Mouse (Mus musculus): ENCODE results near the gene Plbd1. TPM values are rescaled to one million over a fixed set of nuclear protein-coding genes. Genes with fewer than 3 reads are reported as not detected.

The Plbd1 gene
- polyA plus RNA-seq, 1 experiment from 2014 or later = 2.9 TPM

- Histone ChIP-seq H3K27me3 (ENCODE audit: control insufficient read depth, insufficient read depth, low read length) (peaks cover 28% of the 10 kb centered on the region), H3K36me3 (replicated peaks; ENCODE audit: control insufficient read depth, insufficient read depth) (no peaks in the 10 kb centered on the region), H3K4me2 (replicated peaks) (no peak overlapping the region), H3K9ac (no peak overlapping the region), H3K4me3 (replicated peaks; ENCODE audit: low read length) (no peak overlapping the region), H3K27ac (no peak overlapping the region), H3K9me3 (ENCODE audit: control insufficient read depth, low read length) (no peaks in the 10 kb centered on the region), H3K4me1 (replicated peaks; ENCODE audit: control insufficient read depth, insufficient read depth, low read length) (no peaks in the 10 kb centered on the region)
- ATAC-seq (ENCODE audit: low FRiP score) (no peak), DNase-seq (ENCODE audit: low spot score) (no peak)
- 91% methylated on average over 4 of the region's 4 CpGs for WGBS
Observed at GRCm38 (mm10) chr6:136658303-136658702, 3.4 kb downstream of the Plbd1 start.

GRCm38 (mm10) chr6:136655786-136656185, 5.9 kb downstream of the Plbd1 start:
- no peaks in the 10 kb centered on the region for H3K36me3 ChIP-seq (replicated peaks; ENCODE audit: control insufficient read depth, insufficient read depth)
- H3K9ac ChIP-seq = no peak overlapping the region
- no peak for ATAC-seq (ENCODE audit: low FRiP score)
- no peak overlapping the region for H3K4me2 ChIP-seq (replicated peaks)
- 74% methylated on average over 11 of the region's 11 CpGs for WGBS
- H3K4me1 ChIP-seq (replicated peaks; ENCODE audit: control insufficient read depth, insufficient read depth, low read length) = no peaks in the 10 kb centered on the region
- DNase-seq (ENCODE audit: low spot score) = no peak
- peaks cover 6% of the 10 kb centered on the region; the same call in 1 of the 2 replicates for H3K27me3 ChIP-seq (ENCODE audit: control insufficient read depth, insufficient read depth, low read length)
- H3K9me3 ChIP-seq (ENCODE audit: control insufficient read depth, low read length) = no peaks in the 10 kb centered on the region
- H3K4me3 ChIP-seq (replicated peaks; ENCODE audit: low read length) = no peak overlapping the region
- no peak overlapping the region for H3K27ac ChIP-seq

DNA sequence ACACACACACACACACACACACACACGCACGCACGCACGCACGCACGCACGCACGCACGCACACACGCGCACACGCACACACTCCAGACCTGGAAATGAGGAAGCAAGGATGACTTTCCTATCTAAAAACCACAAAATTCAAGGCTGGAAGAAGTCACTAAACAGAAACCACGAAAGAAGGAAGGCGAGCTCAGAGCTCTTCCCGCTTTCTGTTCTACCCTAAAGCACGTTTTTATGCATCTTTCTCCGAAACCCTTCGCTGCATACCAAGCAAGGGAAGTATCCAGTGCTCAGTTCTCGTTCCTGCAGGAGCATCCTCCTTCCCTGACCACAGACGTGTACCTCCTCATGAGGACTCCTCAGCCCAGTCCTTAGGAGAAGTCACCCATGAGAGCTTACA, 7.3 kb downstream of the Plbd1 start:
- Histone ChIP-seq H3K9ac (no peak overlapping the region), H3K4me1 (replicated peaks; ENCODE audit: control insufficient read depth, insufficient read depth, low read length) (no peaks in the 10 kb centered on the region), H3K9me3 (ENCODE audit: control insufficient read depth, low read length) (no peaks in the 10 kb centered on the region), H3K4me3 (replicated peaks; ENCODE audit: low read length) (no peak overlapping the region), H3K27me3 (ENCODE audit: control insufficient read depth, insufficient read depth, low read length) (no peaks in the 10 kb centered on the region), H3K4me2 (replicated peaks) (no peak overlapping the region), H3K27ac (no peak overlapping the region), H3K36me3 (replicated peaks; ENCODE audit: control insufficient read depth, insufficient read depth) (no peaks in the 10 kb centered on the region)
- ATAC-seq (ENCODE audit: low FRiP score) (no peak), DNase-seq (ENCODE audit: low spot score) (no peak)
- WGBS = 83% methylated on average over 20 of the region's 20 CpGs

DNA sequence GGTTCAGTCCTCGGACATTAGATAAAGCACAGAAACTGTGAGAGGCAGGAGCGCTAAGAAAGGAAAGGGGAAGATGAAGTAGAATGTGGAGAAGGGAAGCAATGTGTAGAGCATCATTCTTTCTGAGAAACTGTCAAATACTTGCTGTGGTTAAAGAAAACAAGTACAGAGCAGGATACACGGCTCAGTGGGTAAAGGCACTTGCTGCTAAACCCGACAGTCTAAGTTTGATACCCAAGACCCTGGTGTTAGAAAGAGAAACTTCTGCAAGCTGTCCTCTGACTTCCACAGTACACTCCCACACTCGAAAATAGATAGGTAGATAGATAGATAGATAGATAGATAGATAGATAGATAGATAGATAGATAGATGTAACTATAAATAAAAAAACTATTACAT, 8.4 kb downstream of the Plbd1 start:
- Histone ChIP-seq H3K4me2 (replicated peaks) (no peak overlapping the region), H3K9me3 (ENCODE audit: control insufficient read depth, low read length) (no peaks in the 10 kb centered on the region), H3K4me1 (replicated peaks; ENCODE audit: control insufficient read depth, insufficient read depth, low read length) (no peaks in the 10 kb centered on the region), H3K27ac (no peak overlapping the region), H3K27me3 (ENCODE audit: control insufficient read depth, insufficient read depth, low read length) (no peaks in the 10 kb centered on the region), H3K36me3 (replicated peaks; ENCODE audit: control insufficient read depth, insufficient read depth) (no peaks in the 10 kb centered on the region), H3K9ac (no peak overlapping the region), H3K4me3 (replicated peaks; ENCODE audit: low read length) (no peak overlapping the region)
- WGBS = 70% methylated on average over 5 of the region's 5 CpGs
- DNase-seq (ENCODE audit: low spot score) = no peak
- no peak for ATAC-seq (ENCODE audit: low FRiP score)

DNA sequence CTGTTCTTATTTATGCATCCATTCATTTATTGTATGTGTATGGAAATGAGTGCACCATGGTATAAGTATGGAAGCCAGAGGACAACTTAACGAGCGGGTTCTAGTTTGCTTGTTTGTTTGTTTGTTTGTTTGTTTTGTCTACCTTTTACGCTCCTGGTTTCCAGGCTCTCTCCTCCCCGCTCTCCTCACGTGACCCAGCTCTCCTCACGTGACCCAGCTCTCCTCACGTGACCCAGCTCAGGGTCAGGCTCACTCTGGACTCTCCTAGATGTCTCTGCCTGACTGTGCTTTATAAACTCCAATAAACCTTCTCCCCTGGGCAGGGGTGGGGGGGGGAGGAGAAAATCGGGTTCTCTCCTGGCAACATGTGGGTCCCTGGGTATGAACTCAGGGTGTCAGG, 11.1 kb downstream of the Plbd1 start:
- no peaks in the 10 kb centered on the region for H3K36me3 ChIP-seq (replicated peaks; ENCODE audit: control insufficient read depth, insufficient read depth)
- H3K27ac ChIP-seq = no peak overlapping the region
- 91% methylated on average over 8 of the region's 8 CpGs for WGBS
- no peak overlapping the region for H3K4me2 ChIP-seq (replicated peaks)
- H3K27me3 ChIP-seq (ENCODE audit: control insufficient read depth, insufficient read depth, low read length) = no peaks in the 10 kb centered on the region
- no peaks in the 10 kb centered on the region for H3K9me3 ChIP-seq (ENCODE audit: control insufficient read depth, low read length)
- no peak overlapping the region for H3K4me3 ChIP-seq (replicated peaks; ENCODE audit: low read length)
- H3K4me1 ChIP-seq (replicated peaks; ENCODE audit: control insufficient read depth, insufficient read depth, low read length) = peaks cover 3% of the 10 kb centered on the region; the same call in 1 of the 2 replicates
- no peak for DNase-seq (ENCODE audit: low spot score)
- ATAC-seq (ENCODE audit: low FRiP score) = no peak
- H3K9ac ChIP-seq = no peak overlapping the region

- H3K9me3 ChIP-seq (ENCODE audit: control insufficient read depth, low read length) = no peaks in the 10 kb centered on the region
- no peak overlapping the region for H3K4me3 ChIP-seq (replicated peaks; ENCODE audit: low read length)
- H3K4me1 ChIP-seq (replicated peaks; ENCODE audit: control insufficient read depth, insufficient read depth, low read length) = peaks cover 6% of the 10 kb centered on the region; the same call in 1 of the 2 replicates
- 90% methylated on average over 10 of the region's 10 CpGs for WGBS
- no peak overlapping the region for H3K4me2 ChIP-seq (replicated peaks)
- no peak overlapping the region for H3K9ac ChIP-seq
- no peaks in the 10 kb centered on the region for H3K36me3 ChIP-seq (replicated peaks; ENCODE audit: control insufficient read depth, insufficient read depth)
- H3K27me3 ChIP-seq (ENCODE audit: control insufficient read depth, insufficient read depth, low read length) = no peaks in the 10 kb centered on the region
- DNase-seq (ENCODE audit: low spot score) = no peak
- no peak for ATAC-seq (ENCODE audit: low FRiP score)
- H3K27ac ChIP-seq = no peak overlapping the region
Observed at GRCm38 (mm10) chr6:136647455-136647861, 14.3 kb downstream of the Plbd1 start.

- peaks cover 6% of the 10 kb centered on the region; the same call in 1 of the 2 replicates for H3K4me1 ChIP-seq (replicated peaks; ENCODE audit: control insufficient read depth, insufficient read depth, low read length)
- no peak overlapping the region for H3K4me2 ChIP-seq (replicated peaks)
- ATAC-seq (ENCODE audit: low FRiP score) = peak; percentile 62; the same call in 1 of the 2 replicates
- no peaks in the 10 kb centered on the region for H3K9me3 ChIP-seq (ENCODE audit: control insufficient read depth, low read length)
- no peak overlapping the region for H3K4me3 ChIP-seq (replicated peaks; ENCODE audit: low read length)
- no peaks in the 10 kb centered on the region for H3K27me3 ChIP-seq (ENCODE audit: control insufficient read depth, insufficient read depth, low read length)
- no peak overlapping the region for H3K9ac ChIP-seq
- DNase-seq (ENCODE audit: low spot score) = peak; percentile 56
- H3K36me3 ChIP-seq (replicated peaks; ENCODE audit: control insufficient read depth, insufficient read depth) = no peaks in the 10 kb centered on the region
- no peak overlapping the region for H3K27ac ChIP-seq
- WGBS = 23% methylated on average over 6 of the region's 6 CpGs
Observed at GRCm38 (mm10) chr6:136646207-136646606, 15.5 kb downstream of the Plbd1 start.

DNA sequence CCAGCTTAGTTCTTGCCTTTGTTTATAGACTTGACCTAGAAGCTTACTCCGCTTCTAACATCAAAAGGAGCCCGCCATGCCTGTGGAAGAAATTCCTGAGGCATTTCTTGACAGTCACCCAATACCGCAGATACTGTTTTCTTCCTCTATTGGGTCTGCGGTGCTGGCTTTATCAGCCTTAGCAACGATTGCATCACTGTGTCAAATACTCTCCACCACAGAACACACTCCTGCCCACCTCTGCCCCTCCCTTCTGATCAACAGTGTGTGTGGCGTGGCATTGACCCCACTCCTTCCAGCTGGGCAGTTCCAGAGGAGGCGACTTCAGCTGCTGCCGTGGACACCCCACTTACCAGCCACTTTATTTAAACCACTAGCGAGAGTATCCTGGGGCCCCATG, 16.0 kb downstream of the Plbd1 start:
- Histone ChIP-seq H3K9me3 (ENCODE audit: control insufficient read depth, low read length) (no peaks in the 10 kb centered on the region), H3K27me3 (ENCODE audit: control insufficient read depth, insufficient read depth, low read length) (no peaks in the 10 kb centered on the region), H3K4me2 (replicated peaks) (no peak overlapping the region), H3K36me3 (replicated peaks; ENCODE audit: control insufficient read depth, insufficient read depth) (no peaks in the 10 kb centered on the region), H3K27ac (no peak overlapping the region), H3K4me1 (replicated peaks; ENCODE audit: control insufficient read depth, insufficient read depth, low read length) (peaks cover 6% of the 10 kb centered on the region; the same call in 1 of the 2 replicates), H3K9ac (no peak overlapping the region), H3K4me3 (replicated peaks; ENCODE audit: low read length) (no peak overlapping the region)
- 59% methylated on average over 9 of the region's 9 CpGs for WGBS
- ATAC-seq (ENCODE audit: low FRiP score) (no peak), DNase-seq (ENCODE audit: low spot score) (no peak)

DNA sequence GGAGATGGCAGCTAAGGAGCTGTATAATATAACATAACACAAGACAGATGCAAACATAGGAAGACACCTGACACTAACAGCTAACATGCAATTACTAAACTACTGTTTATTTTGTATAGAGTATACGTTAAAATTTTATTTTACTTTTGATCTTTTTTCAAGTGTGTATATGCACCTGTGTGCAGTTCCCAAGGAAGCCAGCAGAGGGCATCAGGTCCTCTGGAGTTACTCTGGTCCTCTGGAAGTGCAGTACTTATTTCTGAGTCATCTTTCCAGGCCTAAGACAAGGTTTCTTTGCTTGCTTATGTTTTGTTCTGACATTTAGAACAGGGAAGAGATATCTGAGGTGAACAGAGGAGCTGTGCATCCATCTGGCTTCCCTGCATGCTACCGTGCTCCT, 17.6 kb downstream of the Plbd1 start:
- Histone ChIP-seq H3K27me3 (ENCODE audit: control insufficient read depth, insufficient read depth, low read length) (no peaks in the 10 kb centered on the region), H3K4me2 (replicated peaks) (no peak overlapping the region), H3K9ac (no peak overlapping the region), H3K36me3 (replicated peaks; ENCODE audit: control insufficient read depth, insufficient read depth) (no peaks in the 10 kb centered on the region), H3K9me3 (ENCODE audit: control insufficient read depth, low read length) (no peaks in the 10 kb centered on the region), H3K27ac (no peak overlapping the region), H3K4me1 (replicated peaks; ENCODE audit: control insufficient read depth, insufficient read depth, low read length) (peaks cover 6% of the 10 kb centered on the region; the same call in 1 of the 2 replicates), H3K4me3 (replicated peaks; ENCODE audit: low read length) (no peak overlapping the region)
- DNase-seq (ENCODE audit: low spot score) (no peak), ATAC-seq (ENCODE audit: low FRiP score) (no peak)
- WGBS = 94% methylated on average over 2 of the region's 2 CpGs

GRCm38 (mm10) chr6:136634982-136635381, 26.7 kb downstream of the Plbd1 start:
- H3K4me3 ChIP-seq (replicated peaks; ENCODE audit: low read length) = no peak overlapping the region
- no peaks in the 10 kb centered on the region for H3K9me3 ChIP-seq (ENCODE audit: control insufficient read depth, low read length)
- no peak for DNase-seq (ENCODE audit: low spot score)
- ATAC-seq (ENCODE audit: low FRiP score) = no peak
- no peak overlapping the region for H3K27ac ChIP-seq
- WGBS = 73% methylated on average over 3 of the region's 3 CpGs
- no peaks in the 10 kb centered on the region for H3K36me3 ChIP-seq (replicated peaks; ENCODE audit: control insufficient read depth, insufficient read depth)
- H3K27me3 ChIP-seq (ENCODE audit: control insufficient read depth, insufficient read depth, low read length) = no peaks in the 10 kb centered on the region
- H3K9ac ChIP-seq = no peak overlapping the region
- no peak overlapping the region for H3K4me2 ChIP-seq (replicated peaks)
- no peaks in the 10 kb centered on the region for H3K4me1 ChIP-seq (replicated peaks; ENCODE audit: control insufficient read depth, insufficient read depth, low read length)
